Mouse (Mus musculus): ENCODE measurements around the gene Clnk. TPM values are rescaled to one million over a fixed set of nuclear protein-coding genes. Genes with fewer than 3 reads are reported as not detected.

Clnk gene
- polyA plus RNA-seq, 1 experiment from 2014 or later, result not detected

DNA sequence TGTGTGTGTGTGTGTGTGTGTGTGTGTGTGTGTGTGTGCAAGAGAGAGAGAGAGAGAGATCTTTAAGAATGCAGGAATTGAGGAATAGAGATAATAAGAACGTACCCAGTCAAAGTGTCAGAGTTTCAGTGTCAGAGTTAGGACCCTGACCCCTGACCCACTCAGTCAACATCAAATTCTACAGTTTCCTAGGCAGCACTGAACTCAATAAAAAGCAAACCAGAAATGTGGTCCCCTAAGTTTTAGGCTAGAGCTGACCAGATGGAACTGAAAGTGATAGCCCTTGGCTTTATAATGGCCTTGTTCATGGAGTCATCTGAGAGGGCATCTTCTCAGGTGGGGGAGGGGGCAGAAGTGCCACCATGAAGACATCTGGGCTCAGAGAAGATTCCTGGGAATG is 1.7 kb downstream of the Clnk start:
- 54% methylated on average over 1 of the region's 1 CpGs for WGBS (ENCODE audit: insufficient replicate concordance)
- H3K9me3 ChIP-seq (replicated peaks), result no peaks in the 10 kb centered on the region
- ATAC-seq, result no peak
- H3K27ac ChIP-seq, result no peak overlapping the region
- H3K9ac ChIP-seq, result no peak overlapping the region
- H3K36me3 ChIP-seq, result no peaks in the 10 kb centered on the region
- H3K4me1 ChIP-seq, result no peaks in the 10 kb centered on the region
- H3K27me3 ChIP-seq (replicated peaks), result no peaks in the 10 kb centered on the region
- no peak overlapping the region for H3K4me2 ChIP-seq
- H3K4me3 ChIP-seq, result no peak overlapping the region

DNA sequence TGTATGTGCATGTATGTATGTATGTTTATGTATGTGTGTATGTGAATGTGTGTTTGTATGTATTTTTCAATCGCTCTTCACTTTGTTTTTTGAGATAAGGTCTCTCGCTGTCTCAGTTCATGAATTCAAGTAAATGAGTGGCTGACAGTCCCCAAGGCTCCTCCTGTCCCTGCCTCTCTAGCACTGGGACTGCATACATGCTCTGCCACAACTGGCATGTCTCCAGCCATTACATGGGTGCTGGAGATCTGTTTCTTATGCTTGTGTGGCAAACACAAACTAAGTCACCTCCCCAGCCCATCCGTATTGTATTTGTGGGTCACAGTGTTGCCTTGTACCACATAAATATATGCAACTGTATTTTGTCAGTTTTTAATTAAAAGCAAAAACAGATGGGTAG is 3.7 kb downstream of the Clnk start:
- no peak overlapping the region for H3K4me3 ChIP-seq
- no peaks in the 10 kb centered on the region for H3K9me3 ChIP-seq (replicated peaks)
- H3K27ac ChIP-seq, result no peak overlapping the region
- no peaks in the 10 kb centered on the region for H3K4me1 ChIP-seq
- ATAC-seq, result no peak
- no peaks in the 10 kb centered on the region for H3K36me3 ChIP-seq
- WGBS (ENCODE audit: insufficient replicate concordance), result 74% methylated on average over 3 of the region's 3 CpGs
- H3K4me2 ChIP-seq, result no peak overlapping the region
- no peak overlapping the region for H3K9ac ChIP-seq
- no peaks in the 10 kb centered on the region for H3K27me3 ChIP-seq (replicated peaks)

DNA sequence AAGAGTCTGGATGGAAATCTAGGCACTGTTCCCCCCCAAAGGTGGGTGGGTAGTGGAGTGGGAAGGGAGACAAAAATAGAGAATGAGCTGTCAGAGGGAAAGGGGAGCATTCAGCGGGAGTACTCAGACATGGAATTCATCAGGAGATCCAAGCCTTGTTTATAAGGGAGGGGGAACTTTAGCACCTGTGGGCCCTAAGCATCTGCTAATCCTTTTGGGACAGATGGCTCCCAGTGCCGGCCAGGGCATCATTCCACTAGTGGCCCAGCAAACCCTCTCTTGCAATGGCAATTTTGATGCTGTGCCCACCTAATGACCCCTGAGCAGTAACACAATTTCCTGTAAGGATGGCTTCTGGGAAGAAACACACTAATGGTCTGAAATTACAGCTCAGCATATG is 5.0 kb downstream of the Clnk start:
- ATAC-seq, result no peak

DNA sequence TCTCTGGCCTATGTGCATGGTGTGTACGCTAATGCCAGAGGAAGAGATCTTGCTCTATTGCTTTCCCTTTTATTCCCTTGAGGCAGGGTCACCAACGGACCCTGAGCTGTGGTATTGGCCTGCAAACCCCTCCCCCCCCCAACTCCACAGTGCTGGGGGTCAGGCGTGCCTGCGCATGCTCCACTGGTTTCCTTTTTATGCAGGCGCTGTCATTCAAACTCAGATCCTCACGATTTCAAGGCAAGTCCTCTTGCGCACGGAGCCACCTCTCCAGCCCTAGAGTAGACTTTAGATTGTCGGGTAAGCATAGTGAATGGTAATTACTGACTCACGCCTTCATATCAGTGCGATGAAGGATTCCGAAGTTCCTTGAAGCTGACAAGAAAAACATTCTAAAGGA is 6.1 kb downstream of the Clnk start:
- WGBS (ENCODE audit: insufficient replicate concordance), result 34% methylated on average over 12 of the region's 12 CpGs

More for the DNA sequence above, 5.0 kb downstream of the Clnk start:
- no peaks in the 10 kb centered on the region for H3K4me1 ChIP-seq
- H3K27me3 ChIP-seq (replicated peaks), result no peaks in the 10 kb centered on the region
- no peak overlapping the region for H3K9ac ChIP-seq
- no peaks in the 10 kb centered on the region for H3K9me3 ChIP-seq (replicated peaks)
- 71% methylated on average over 2 of the region's 2 CpGs for WGBS (ENCODE audit: insufficient replicate concordance)
- H3K36me3 ChIP-seq, result no peaks in the 10 kb centered on the region
- H3K4me2 ChIP-seq, result no peak overlapping the region
- no peak overlapping the region for H3K4me3 ChIP-seq
- no peak overlapping the region for H3K27ac ChIP-seq

DNA sequence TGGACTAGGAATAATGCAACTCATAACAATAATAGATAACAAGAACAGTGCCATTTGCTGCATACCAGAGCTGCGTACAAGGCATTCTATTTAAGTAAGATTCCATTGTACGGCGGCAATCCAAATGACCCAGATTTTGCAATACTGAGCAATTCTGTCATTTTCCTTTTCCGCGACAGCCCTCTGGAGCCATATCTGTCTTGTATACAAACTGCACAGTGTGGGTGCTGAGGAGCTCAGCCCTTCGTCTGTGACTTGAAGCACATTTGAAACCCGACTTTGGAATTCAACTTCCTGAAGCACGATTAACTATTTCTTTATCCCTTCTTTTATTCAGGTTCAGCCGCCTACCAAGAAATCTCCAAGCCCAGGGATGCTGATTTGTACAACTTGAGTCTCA is 6.6 kb downstream of the Clnk start:
- Histone ChIP-seq H3K4me3 (no peak overlapping the region), H3K27me3 (replicated peaks) (no peaks in the 10 kb centered on the region), H3K9me3 (replicated peaks) (no peaks in the 10 kb centered on the region), H3K27ac (no peak overlapping the region), H3K36me3 (no peaks in the 10 kb centered on the region), H3K4me1 (no peaks in the 10 kb centered on the region), H3K9ac (no peak overlapping the region), H3K4me2 (no peak overlapping the region)
- ATAC-seq, result no peak
- WGBS (ENCODE audit: insufficient replicate concordance), result 71% methylated on average over 9 of the region's 9 CpGs

More for the DNA sequence above, 6.1 kb downstream of the Clnk start:
- Histone ChIP-seq H3K4me2 (no peak overlapping the region), H3K4me1 (no peaks in the 10 kb centered on the region), H3K27me3 (replicated peaks) (no peaks in the 10 kb centered on the region), H3K27ac (no peak overlapping the region), H3K36me3 (no peaks in the 10 kb centered on the region), H3K9me3 (replicated peaks) (no peaks in the 10 kb centered on the region), H3K9ac (no peak overlapping the region), H3K4me3 (no peak overlapping the region)
- no peak for ATAC-seq

DNA sequence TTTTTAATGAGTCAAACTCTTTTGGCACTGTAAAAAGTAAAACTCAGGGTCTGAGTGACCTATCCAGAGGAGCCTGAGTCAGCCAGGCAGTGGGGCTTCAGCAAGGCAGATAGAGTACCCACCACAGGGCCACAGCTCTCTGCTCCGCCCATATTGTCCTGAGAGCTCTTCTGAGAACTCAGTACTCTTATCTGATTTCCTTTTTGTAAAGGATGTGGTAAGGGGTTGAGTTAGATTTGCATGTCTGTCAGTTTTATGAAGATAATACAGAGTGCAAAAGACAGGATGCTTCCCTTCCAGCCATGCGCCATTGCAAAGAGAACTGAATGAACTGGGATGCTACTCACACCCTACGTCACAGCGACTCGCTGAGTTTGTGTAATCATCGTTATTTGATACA is 12.0 kb downstream of the Clnk start:
- no peak overlapping the region for H3K9ac ChIP-seq
- H3K27ac ChIP-seq, result no peak overlapping the region
- H3K4me3 ChIP-seq, result no peak overlapping the region
- WGBS (ENCODE audit: insufficient replicate concordance), result 31% methylated on average over 6 of the region's 6 CpGs
- no peaks in the 10 kb centered on the region for H3K4me1 ChIP-seq
- H3K4me2 ChIP-seq, result no peak overlapping the region
- ATAC-seq, result no peak; the same call in 1 of the 2 replicates
- H3K27me3 ChIP-seq (replicated peaks), result no peaks in the 10 kb centered on the region
- no peaks in the 10 kb centered on the region for H3K36me3 ChIP-seq
- no peaks in the 10 kb centered on the region for H3K9me3 ChIP-seq (replicated peaks)

DNA sequence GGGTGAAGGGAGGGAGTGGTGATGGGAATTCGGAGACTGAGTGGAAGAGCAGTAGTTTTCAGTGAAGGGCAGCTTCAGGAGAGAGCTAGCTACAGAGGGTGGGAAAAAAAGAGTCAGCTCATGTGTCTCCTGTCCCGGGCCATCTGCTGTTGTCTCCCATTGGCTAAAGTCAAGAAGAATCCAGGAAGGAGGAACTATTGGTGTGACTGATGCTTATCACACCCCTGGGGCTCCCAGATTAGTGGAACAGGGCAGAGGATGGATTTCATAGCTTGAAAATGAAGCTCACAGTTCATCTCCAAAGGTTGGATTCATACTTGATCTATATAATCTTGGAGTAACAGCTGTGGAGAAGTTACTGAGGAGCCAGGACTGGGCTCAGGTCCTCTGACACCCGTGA is 13.6 kb downstream of the Clnk start:
- H3K9me3 ChIP-seq (replicated peaks), result no peaks in the 10 kb centered on the region
- WGBS (ENCODE audit: insufficient replicate concordance), result 18% methylated on average over 3 of the region's 3 CpGs
- no peak for ATAC-seq

DNA sequence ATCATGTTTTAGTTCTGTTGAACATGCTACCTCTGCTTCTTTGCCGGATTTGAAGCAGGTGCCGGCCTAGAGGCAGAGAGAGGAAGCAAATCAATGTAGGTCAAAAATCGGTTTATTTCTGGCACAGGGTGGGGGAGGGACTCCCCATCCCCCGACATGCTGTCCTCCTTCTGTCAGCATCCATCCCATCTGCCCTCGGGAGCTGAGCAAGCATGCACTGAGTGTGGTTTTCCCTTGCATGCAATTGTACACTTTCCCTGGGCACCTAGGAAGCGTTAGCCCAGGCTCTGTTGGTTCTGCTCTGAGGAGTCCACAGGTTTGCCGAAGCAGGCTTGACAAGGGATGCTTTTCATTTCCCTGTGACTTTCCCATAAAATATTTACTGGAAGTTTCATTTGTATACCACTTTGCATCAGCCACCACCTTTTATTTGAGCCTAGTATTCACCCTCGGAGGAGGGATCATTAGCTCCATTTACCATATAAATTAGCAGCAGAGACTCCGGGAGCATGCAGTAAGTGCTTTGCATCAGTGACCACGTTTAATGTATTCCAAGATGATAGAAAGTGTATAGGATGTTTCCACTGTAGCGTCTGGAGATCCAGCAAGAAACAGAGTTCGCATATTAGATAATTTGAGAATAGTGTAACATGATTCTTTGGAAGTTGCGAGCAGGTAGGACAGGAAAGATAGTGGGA is 14.2 kb downstream of the Clnk start:
- ATAC-seq, result no peak
- Histone ChIP-seq H3K9ac (no peak overlapping the region), H3K27ac (no peak overlapping the region), H3K9me3 (replicated peaks) (no peaks in the 10 kb centered on the region), H3K4me2 (no peak overlapping the region), H3K4me1 (no peaks in the 10 kb centered on the region), H3K4me3 (no peak overlapping the region), H3K36me3 (no peaks in the 10 kb centered on the region), H3K27me3 (replicated peaks) (no peaks in the 10 kb centered on the region)
- 52% methylated on average over 13 of the region's 13 CpGs for WGBS (ENCODE audit: insufficient replicate concordance)

More for the DNA sequence above, 13.6 kb downstream of the Clnk start:
- Histone ChIP-seq H3K4me1 (no peaks in the 10 kb centered on the region), H3K4me2 (no peak overlapping the region), H3K9ac (no peak overlapping the region), H3K4me3 (no peak overlapping the region), H3K36me3 (no peaks in the 10 kb centered on the region), H3K27me3 (replicated peaks) (no peaks in the 10 kb centered on the region), H3K27ac (no peak overlapping the region)

DNA sequence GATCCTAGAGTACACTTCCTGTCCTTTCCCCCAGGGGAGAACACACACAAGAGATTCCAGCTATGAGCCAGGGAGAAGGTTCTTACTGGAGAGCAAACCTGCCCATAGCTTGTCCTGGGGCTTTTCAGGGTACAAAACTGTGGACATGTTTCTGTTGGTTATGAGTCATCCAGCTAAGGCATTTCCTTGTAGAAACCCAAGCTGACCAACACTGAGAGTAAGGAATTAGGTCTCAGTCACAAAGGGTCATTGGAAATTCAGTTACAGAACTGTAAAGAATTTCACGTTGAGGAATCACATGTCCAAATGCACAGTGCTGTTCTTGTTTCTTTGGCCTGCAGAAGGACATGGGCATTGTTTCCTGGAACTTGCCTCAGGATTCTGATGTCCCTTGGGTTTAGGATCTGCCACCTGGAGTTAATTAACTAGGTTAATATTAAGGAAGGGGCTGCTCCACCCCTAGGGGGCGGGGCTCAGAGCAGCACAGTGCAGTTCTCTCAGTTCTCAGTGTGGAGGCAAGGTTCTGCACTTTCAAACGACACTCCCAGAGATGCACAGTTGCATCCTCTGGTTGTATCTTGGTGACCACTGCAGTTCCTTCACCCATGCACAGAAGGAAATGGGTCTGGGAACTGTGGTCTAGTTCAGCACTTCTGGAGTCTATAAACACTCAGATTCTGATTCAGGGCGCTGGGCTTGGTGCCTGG is 18.4 kb downstream of the Clnk start:
- ATAC-seq, result no peak
- 28% methylated on average over 4 of the region's 4 CpGs for WGBS (ENCODE audit: insufficient replicate concordance)
- no peak overlapping the region for H3K27ac ChIP-seq

DNA sequence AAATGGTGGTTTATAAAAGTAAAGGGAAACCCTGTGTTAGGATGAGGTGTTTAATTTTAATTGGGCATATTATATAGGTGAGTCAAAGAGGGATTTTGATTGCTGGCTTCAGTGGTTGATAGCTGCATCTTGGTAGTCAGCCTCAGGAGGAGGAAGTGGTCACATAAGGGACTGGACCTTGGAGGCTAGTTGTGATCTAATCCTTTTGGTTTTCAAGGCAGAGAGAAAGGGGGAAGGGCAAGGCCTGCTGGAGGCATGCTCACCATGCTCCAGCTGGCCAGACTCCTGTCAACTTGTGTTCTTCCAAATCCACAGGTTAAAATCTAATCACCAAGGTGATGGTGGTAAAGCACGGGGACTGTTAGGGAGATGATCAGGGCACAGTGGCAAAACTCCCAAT is 19.0 kb downstream of the Clnk start:
- H3K9me3 ChIP-seq (replicated peaks), result no peaks in the 10 kb centered on the region
- H3K4me3 ChIP-seq, result no peak overlapping the region
- no peaks in the 10 kb centered on the region for H3K27me3 ChIP-seq (replicated peaks)
- no peaks in the 10 kb centered on the region for H3K4me1 ChIP-seq
- H3K27ac ChIP-seq, result no peak overlapping the region
- no peak for ATAC-seq
- WGBS (ENCODE audit: insufficient replicate concordance), result 47% methylated on average over 1 of the region's 1 CpGs
- no peak overlapping the region for H3K4me2 ChIP-seq
- no peaks in the 10 kb centered on the region for H3K36me3 ChIP-seq
- H3K9ac ChIP-seq, result no peak overlapping the region

More for the DNA sequence above, 18.4 kb downstream of the Clnk start:
- no peak overlapping the region for H3K9ac ChIP-seq
- H3K4me1 ChIP-seq, result no peaks in the 10 kb centered on the region
- H3K27me3 ChIP-seq (replicated peaks), result no peaks in the 10 kb centered on the region
- no peaks in the 10 kb centered on the region for H3K36me3 ChIP-seq
- H3K9me3 ChIP-seq (replicated peaks), result no peaks in the 10 kb centered on the region
- H3K4me3 ChIP-seq, result no peak overlapping the region
- H3K4me2 ChIP-seq, result no peak overlapping the region

DNA sequence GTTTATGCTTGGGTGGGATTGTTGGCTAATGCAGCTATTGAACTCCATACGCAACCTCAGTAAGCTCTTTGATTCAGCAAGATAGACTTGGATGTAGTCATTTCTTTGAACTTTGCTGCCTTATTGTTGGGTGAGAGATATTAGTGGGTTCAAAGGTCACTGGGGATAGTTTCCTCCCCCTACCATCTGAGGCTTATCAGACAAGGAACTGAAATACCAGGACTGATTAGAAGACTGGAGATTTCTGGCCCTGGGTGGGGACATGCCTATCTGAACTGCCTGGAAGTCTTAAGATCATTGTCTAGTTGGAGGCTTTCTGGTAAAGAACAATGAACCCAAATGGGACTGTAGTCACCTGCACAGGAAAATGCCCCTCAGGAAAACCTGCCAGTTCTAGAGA is 26.4 kb downstream of the Clnk start:
- ATAC-seq, result no peak
- Histone ChIP-seq H3K4me3 (no peak overlapping the region), H3K9ac (no peak overlapping the region), H3K4me1 (no peaks in the 10 kb centered on the region), H3K27ac (no peak overlapping the region), H3K9me3 (replicated peaks) (no peaks in the 10 kb centered on the region), H3K4me2 (no peak overlapping the region), H3K27me3 (replicated peaks) (no peaks in the 10 kb centered on the region), H3K36me3 (no peaks in the 10 kb centered on the region)
- WGBS (ENCODE audit: insufficient replicate concordance), result 83% methylated on average over 1 of the region's 1 CpGs

DNA sequence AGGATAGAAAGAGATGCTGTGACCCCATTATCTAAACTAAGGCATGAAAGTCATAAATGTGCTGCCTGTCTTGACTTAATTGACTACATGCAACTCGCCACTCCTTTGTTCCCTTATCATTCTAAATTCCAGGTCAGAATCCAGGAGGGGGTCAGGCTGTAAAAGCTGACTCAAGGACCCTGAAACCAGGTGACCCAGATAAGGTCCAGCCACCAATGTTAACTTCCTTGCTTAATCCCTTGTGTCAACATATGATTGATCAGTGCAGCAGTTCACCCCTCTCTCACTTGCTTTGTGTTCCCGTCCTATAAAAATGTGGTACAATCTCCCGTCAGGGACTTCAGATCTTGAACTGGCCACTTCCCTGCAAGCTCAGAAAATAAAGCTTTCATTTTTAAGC is 31.1 kb downstream of the Clnk start:
- no peak for ATAC-seq
- WGBS (ENCODE audit: insufficient replicate concordance), result 31% methylated on average over 3 of the region's 3 CpGs
- H3K4me2 ChIP-seq, result no peak overlapping the region

More for the DNA sequence above, 31.1 kb downstream of the Clnk start:
- Histone ChIP-seq H3K4me1 (no peaks in the 10 kb centered on the region), H3K27me3 (replicated peaks) (no peaks in the 10 kb centered on the region), H3K9me3 (replicated peaks) (no peaks in the 10 kb centered on the region), H3K4me3 (no peak overlapping the region), H3K36me3 (no peaks in the 10 kb centered on the region), H3K27ac (no peak overlapping the region), H3K9ac (no peak overlapping the region)
